Mouse (Mus musculus) B cell, adult 67 days (primary cell): Measurements from ENCODE around the gene Fastkd1. TPM values are rescaled to one million over a fixed set of nuclear protein-coding genes. Genes with fewer than 3 reads are reported as not detected.

Experiments used
- total RNA-seq, 2 experiments: library from RNA; stranded (reverse); gene quantifications; 4 replicates each; pipeline ENCODE4 v1.2.4; 2023

Fastkd1 gene
- 10 to 100 TPM; 23.7 to 35.2 TPM for total RNA-seq

DNA sequence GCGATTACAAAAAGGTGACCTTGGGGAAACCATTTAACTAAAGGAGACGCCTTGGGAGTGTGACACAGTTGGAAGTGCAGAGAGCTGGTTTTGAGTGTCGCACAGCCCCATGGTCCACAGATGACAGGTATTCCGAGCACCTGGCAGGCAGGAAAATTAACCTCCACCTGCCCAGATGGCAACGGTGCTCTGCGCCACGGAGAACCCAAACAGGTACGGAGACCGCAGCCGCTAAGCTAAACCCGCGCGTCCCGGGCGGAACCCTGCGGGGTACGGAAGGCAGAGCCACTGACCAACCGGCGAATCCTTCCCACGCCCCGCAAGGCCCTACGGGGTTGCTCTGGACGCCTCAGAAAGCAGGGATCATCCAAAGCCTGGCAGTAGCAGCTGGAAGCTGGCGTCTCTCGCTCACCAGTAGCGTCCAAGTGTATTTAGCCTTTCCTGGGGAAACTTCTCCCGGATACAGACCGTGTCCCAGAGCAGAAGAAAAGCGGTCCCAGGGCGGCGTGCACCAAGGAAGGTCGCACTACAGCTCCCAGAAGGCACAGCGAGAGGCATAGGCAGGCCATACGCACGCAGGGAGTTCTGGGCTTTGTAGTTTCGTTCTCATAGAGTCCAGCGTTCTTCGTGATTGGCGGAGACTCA is at the start of gene Fastkd1:
Fastkd1 (minus strand) TSS at position 536 of the 645 bp plus-strand sequence.

GRCm38 (mm10) chr2:69722273-69722649 is 8.9 kb upstream of the Fastkd1 start, which contains the start of gene Ppig:
Ppig (plus strand) TSS chr2:69722545.

GRCm38 (mm10) chr2:69669853-69670252 is 43.5 kb downstream of the Fastkd1 start, which contains the start of gene Klhl41:
Klhl41 (plus strand) TSS chr2:69670120.

GRCm38 (mm10) chr2:69646726-69647490 is 66.4 kb downstream of the Fastkd1 start, which contains the start of gene Bbs5:
Bbs5 (plus strand) TSS chr2:69647171.

Other genes starting within 250 kb of the Fastkd1 start
- gene Lrp2, start 127.5 kb downstream of the Fastkd1 start, total RNA-seq, result not detected
- gene Bbs5, start 66.3 kb downstream of the Fastkd1 start, total RNA-seq, result 1 to 10 TPM in 1 of 2 experiments, under 1 TPM in 1; 0.58 to 1.2 TPM
- gene Klhl41, start 43.4 kb downstream of the Fastkd1 start, total RNA-seq, result 1 to 10 TPM in 1 of 2 experiments, under 1 TPM in 1; 0.29 to 3.7 TPM
- gene Ppig, start 9.0 kb upstream of the Fastkd1 start, total RNA-seq, result 100 to 1,000 TPM in 1 of 2 experiments, 10 to 100 TPM in 1; 99.2 to 105 TPM
- 1 to 10 TPM; 1.9 to 4.2 TPM for gene Ccdc173, start 76.1 kb upstream of the Fastkd1 start, total RNA-seq
- 10 to 100 TPM; 37.7 to 47.8 TPM for gene Phospho2, start 76.1 kb upstream of the Fastkd1 start, total RNA-seq
- under 1 TPM in 1 of 2 experiments, not detected in 1; 0.21 TPM for gene Klhl23, start 108.4 kb upstream of the Fastkd1 start, total RNA-seq
- 100 to 1,000 TPM; 180 to 187 TPM for gene Ssb, start 148.0 kb upstream of the Fastkd1 start, total RNA-seq
- 10 to 100 TPM; 24.7 to 27.7 TPM for gene Mettl5, start 172.1 kb upstream of the Fastkd1 start, total RNA-seq
- 10 to 100 TPM; 86.2 to 91.3 TPM for gene Ubr3, start 183.7 kb upstream of the Fastkd1 start, total RNA-seq